8 mouse cellular contexts compared by ENCODE assay signal in the genomic region with DNA sequence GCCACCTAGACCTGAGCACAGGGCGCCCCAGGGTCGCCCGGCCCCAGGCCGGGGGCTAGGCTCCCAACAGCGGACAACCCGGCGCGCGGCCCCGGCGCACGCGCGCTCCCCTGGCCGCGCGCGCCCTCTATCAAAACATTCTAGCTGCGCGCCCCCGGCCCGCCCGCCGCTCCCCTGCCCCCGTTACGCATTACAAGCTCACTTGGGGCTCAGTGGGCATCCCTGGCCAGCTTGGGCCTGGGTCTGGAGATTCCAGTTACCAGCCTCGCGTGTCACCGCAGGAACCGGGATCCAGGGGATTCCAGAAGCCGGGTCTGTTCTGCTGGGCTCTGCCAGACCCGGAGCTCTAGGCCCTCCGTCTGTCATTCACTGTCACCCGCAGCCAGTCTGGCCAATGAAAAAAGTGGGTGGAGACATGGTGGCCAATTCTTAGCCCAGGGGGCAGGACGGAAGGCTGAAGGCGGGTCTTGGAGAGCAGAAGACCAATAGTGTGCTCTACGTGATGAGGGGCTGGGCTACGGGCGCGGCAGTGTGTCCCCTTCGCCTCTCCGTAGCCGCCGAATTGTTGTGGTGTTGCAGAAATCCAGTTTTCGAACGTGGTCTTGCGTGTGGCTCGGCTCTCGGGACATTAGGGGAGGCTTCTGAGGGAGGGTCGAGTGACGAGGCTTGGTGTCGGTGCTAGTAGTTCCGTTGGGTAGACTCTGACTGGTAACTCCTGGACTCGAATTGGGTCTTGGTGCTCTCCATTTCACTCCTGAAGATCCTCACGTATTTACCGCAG. TPM values are rescaled to one million over a fixed set of nuclear protein-coding genes. Genes with fewer than 3 reads are reported as not detected.
DNase-seq lines count a peak whose midpoint lies in the region; ATAC-seq and TF ChIP-seq lines count a peak whose summit lies in the region.

A gene (plus strand): TSS at position 530 of the 781 bp plus-strand sequence.
A gene (minus strand): TSS at position 575 of the 781 bp plus-strand sequence.

- H3K4me1 ChIP-seq in ES-E14 (ENCODE audit: control insufficient read depth in 2 of 2, insufficient read depth in 2 of 2, low read length in 2 of 2, poor library complexity in 1 of 2) = peaks cover 2 to 6% of the 10 kb centered on the region in 2 experiments; a peak in 1 of 4 replicates
- H3K4me1 ChIP-seq in forebrain, embryonic 15.5 days = peaks cover 24% of the 10 kb centered on the region
- H3K4me1 ChIP-seq in lung, adult 2 months (ENCODE audit: control insufficient read depth, insufficient read depth, low read length) = peaks cover 12% of the 10 kb centered on the region

- ATAC-seq in forebrain, embryonic 15.5 days (replicated peaks) = peak; percentile 100
- ATAC-seq in neutrophil, adult 5-6 weeks (ENCODE audit: extremely low read depth, insufficient number of reproducible peaks, low FRiP score, poor library complexity, severe bottlenecking) = peak; percentile 95

- H3K27me3 ChIP-seq in forebrain, embryonic 15.5 days = no peaks in the 10 kb centered on the region

- TF ChIP-seq POLR2A in lung, adult 2 months (IDR thresholded peaks at IDR 0.05; ENCODE audit: borderline replicate concordance, extremely low read depth, low read depth, low read length) = peak; percentile 84; the same call in 1 of the 2 replicates

- peak; percentile 98 for DNase-seq in ES-E14 (ENCODE audit: low read depth, low spot score)
- peak; percentile 99 for DNase-seq in cerebellum, adult 11-12 months
- DNase-seq in heart, postnatal 25 days (ENCODE audit: low spot score) = peak; percentile 98
- peak; percentile 97 to 98 for DNase-seq in layer of hippocampus, adult 18-20 months (ENCODE audit: low spot score in 2 of 2)
- DNase-seq in lung, adult 2 months = peak; percentile 91
- DNase-seq in thymus, adult 18-20 months = peak; percentile 91 to 98

- peak within 1 kb of the TSS; percentile 23 for H3K27ac ChIP-seq in ES-E14 (ENCODE audit: insufficient read depth, low read depth, low read length, poor library complexity, severe bottlenecking)
- H3K27ac ChIP-seq in forebrain, embryonic 15.5 days (replicated peaks) = peak within 1 kb of the TSS; percentile 94

- H3K36me3 ChIP-seq in ES-E14 (ENCODE audit: control insufficient read depth, insufficient read depth, low read length, poor library complexity, severe bottlenecking) = peaks cover 10% of the 10 kb centered on the region
- peaks cover 38% of the 10 kb centered on the region for H3K36me3 ChIP-seq in forebrain, embryonic 15.5 days

- H3K4me2 ChIP-seq in forebrain, embryonic 15.5 days (replicated peaks) = peak within 1 kb of the TSS; percentile 94

- peak within 1 kb of the TSS; percentile 89 for H3K9ac ChIP-seq in ES-E14 (ENCODE audit: insufficient read depth, low read depth, low read length, poor library complexity, severe bottlenecking)
- H3K9ac ChIP-seq in forebrain, embryonic 15.5 days (replicated peaks) = peak within 1 kb of the TSS; percentile 90

- peak within 1 kb of the TSS; percentile 88 to 98 for H3K4me3 ChIP-seq in ES-E14 (ENCODE audit: insufficient read depth in 1 of 2, low read depth in 1 of 2, low read length in 2 of 2, poor library complexity in 1 of 2, severe bottlenecking in 1 of 2)
- peak within 1 kb of the TSS; percentile 79 for H3K4me3 ChIP-seq in forebrain, embryonic 15.5 days
- H3K4me3 ChIP-seq in lung, adult 2 months (replicated peaks; ENCODE audit: extremely low read depth, low read depth, low read length) = peak within 1 kb of the TSS; percentile 99

- intact Hi-C loops in heart, postnatal 25 days (cut with DNase I) = loop anchor here (2.0 kb wide), 1 partner anchor 17 kb away; no protein-coding TSS in a partner anchor

- TF ChIP-seq CTCF in lung, adult 2 months (IDR thresholded peaks at IDR 0.05; ENCODE audit: insufficient read depth, low read length) = 0 out of 2 replicates have a peak, but pooled peaks have one; percentile 3

- in situ Hi-C loops in ES-E14 (cut with MboI; ENCODE audit: low sequenced_read_pairs in 2 of 2, unreplicated experiment in 2 of 2) = no loop called here

- H3K9me3 ChIP-seq in ES-E14 (ENCODE audit: control insufficient read depth, insufficient read depth, low read depth, low read length) = no peaks in the 10 kb centered on the region
- H3K9me3 ChIP-seq in forebrain, embryonic 15.5 days = no peaks in the 10 kb centered on the region

- under 1% methylated on average over 54 of the region's 56 CpGs for WGBS in forebrain, embryonic 15.5 days
- 1% methylated on average over 56 of the region's 56 CpGs for WGBS in lung, adult 2 months

TF ChIP-seq in ES-E14, 5 proteins besides CTCF, POLR2A, EP300 and RAD21:
- TF ChIP-seq MAFK (IDR thresholded peaks at IDR 0.05; ENCODE audit: insufficient read depth, low read depth, low read length) (no peak), ZC3H11A (IDR thresholded peaks at IDR 0.05; ENCODE audit: borderline replicate concordance, low read depth, low read length) (no peak), CHD2 (IDR thresholded peaks at IDR 0.05; ENCODE audit: low read depth, low read length) (peak; percentile 64; the same call in 1 of the 2 replicates), ZNF384 (IDR thresholded peaks at IDR 0.05; ENCODE audit: low read depth, low read length) (no peak), HCFC1 (IDR thresholded peaks at IDR 0.05; ENCODE audit: borderline replicate concordance, insufficient read depth, low read length) (peak; percentile 65; the same call in 1 of the 2 replicates)

RNA-seq across cellular contexts. Expression of the first gene that starts in this region (rescaled TPM):
- total RNA-seq in ES-E14 (2012; rRNA removed) = 23.0 and 42.5 TPM in 2 replicates
- polyA plus RNA-seq in forebrain, embryonic 15.5 days (2015; fragmentation: Nextera tagmentation; extraction: Ambion mirVana) = 26.3 and 28.6 TPM in 2 replicates
- total RNA-seq in heart, postnatal 25 days (2021) = 10 to 100 TPM; 11.2 to 12.9 TPM
- total RNA-seq in layer of hippocampus, adult 18-20 months (2021) = 10 to 100 TPM; 26.1 to 26.8 TPM
- 15.4 and 20.0 TPM in 2 replicates for polyA plus RNA-seq in lung, adult 2 months (2012; rRNA removed)
- 59.0 and 64.9 TPM in 2 replicates for total RNA-seq in neutrophil, adult 5-6 weeks (2017)

RNA-seq across cellular contexts. Expression of the second gene that starts in this region (rescaled TPM):
- 17.2 and 24.4 TPM in 2 replicates for total RNA-seq in ES-E14 (2012; rRNA removed)
- 40.0 and 40.4 TPM in 2 replicates for polyA plus RNA-seq in forebrain, embryonic 15.5 days (2015; fragmentation: Nextera tagmentation; extraction: Ambion mirVana)
- total RNA-seq in heart, postnatal 25 days (2021) = 10 to 100 TPM; 68.2 to 72.9 TPM
- 100 to 1,000 TPM; 108 to 115 TPM for total RNA-seq in layer of hippocampus, adult 18-20 months (2021)
- polyA plus RNA-seq in lung, adult 2 months (2012; rRNA removed) = 65.7 and 73.3 TPM in 2 replicates
- total RNA-seq in neutrophil, adult 5-6 weeks (2017) = 18.2 and 26.2 TPM in 2 replicates

Comparison
In these comparisons a context has a peak if more than half of its experiments do, and no peak if none do; other contexts are left out.
1. Peak in every context shown above with its lines: DNase-seq, ATAC-seq, H3K4me3 ChIP-seq and H3K27ac ChIP-seq.